11 mouse cellular contexts compared by ENCODE assay signal in genomic region chr4:119004178-119004577, GRCm38 (mm10). TPM values are rescaled to one million over a fixed set of nuclear protein-coding genes. Genes with fewer than 3 reads are reported as not detected.
DNase-seq lines count a peak whose midpoint lies in the region; ATAC-seq lines count a peak whose summit lies in the region.
"Had no signal": no experiment of that assay in that cellular context is flagged by ENCODE, and none has a peak within 500 bp of the region (broad histone marks: within the 10 kb centered on the region; RNA-seq: fewer than 3 reads in every experiment).

No protein-coding gene starts in this region.

- H3K27me3 ChIP-seq in liver, embryonic 12.5 days (replicated peaks), result peaks cover 33% of the 10 kb centered on the region
- H3K27me3 ChIP-seq: embryonic facial prominence, embryonic 13.5 days; heart, embryonic 15.5 days had no signal

- no peak overlapping the region for H3K9ac ChIP-seq in liver, embryonic 12.5 days
- H3K9ac ChIP-seq: embryonic facial prominence, embryonic 13.5 days; heart, embryonic 15.5 days; liver, embryonic 15.5 days had no signal

- H3K27ac ChIP-seq in liver, embryonic 12.5 days, result no peak overlapping the region
- H3K27ac ChIP-seq: embryonic facial prominence, embryonic 13.5 days had no signal

- peak; percentile 22 for DNase-seq in cerebellum, adult 9-10 months
- DNase-seq in liver, result peak; percentile 68
- peak; percentile 49 for DNase-seq in adrenal gland, postnatal 10 days
- peak; percentile 55 to 68 for DNase-seq in kidney, postnatal 36 days
- DNase-seq in gastrocnemius, adult 8-10 months (ENCODE audit: low spot score in 2 of 2), result no peak
- DNase-seq in urinary bladder, postnatal 10 days (ENCODE audit: low spot score), result no peak

- H3K4me2 ChIP-seq in liver, embryonic 12.5 days, result no peak overlapping the region
- H3K4me2 ChIP-seq: embryonic facial prominence, embryonic 13.5 days; heart, embryonic 15.5 days; liver, embryonic 15.5 days had no signal

- 60% methylated on average over 3 of the region's 3 CpGs for WGBS in liver, embryonic 12.5 days (ENCODE audit: insufficient replicate concordance)

- no peak for ATAC-seq in cerebellum, adult (ENCODE audit: insufficient number of reproducible peaks, low FRiP score, low TSS enrichment)
- ATAC-seq in liver, embryonic 12.5 days, result no peak

- no peak overlapping the region for H3K4me3 ChIP-seq in liver, embryonic 12.5 days
- H3K4me3 ChIP-seq: embryonic facial prominence, embryonic 13.5 days; heart, embryonic 15.5 days; liver, embryonic 15.5 days had no signal

- H3K4me1 ChIP-seq in liver, embryonic 12.5 days, result peaks cover 46% of the 10 kb centered on the region

- H3K36me3 ChIP-seq in liver, embryonic 12.5 days, result no peaks in the 10 kb centered on the region
- H3K36me3 ChIP-seq: embryonic facial prominence, embryonic 13.5 days; heart, embryonic 15.5 days; liver, embryonic 15.5 days had no signal

- no peaks in the 10 kb centered on the region for H3K9me3 ChIP-seq in liver, embryonic 12.5 days (replicated peaks)
- H3K9me3 ChIP-seq: embryonic facial prominence, embryonic 13.5 days; heart, embryonic 15.5 days; liver, embryonic 15.5 days had no signal

RNA-seq across cellular contexts. Expression of gene Lao1, which starts 42.8 kb away (rescaled TPM):
- not detected in 2 replicates for polyA plus RNA-seq in liver, embryonic 12.5 days (2016; fragmentation: Nextera tagmentation; extraction: Ambion mirVana)
- under 1 TPM in 1 of 2 experiments, not detected in 1; 0.30 TPM for total RNA-seq in adrenal gland, postnatal 10 days (2021)
- under 1 TPM; 0.17 to 0.24 (median 0.22) TPM for total RNA-seq in gastrocnemius, adult 8-10 months (2022)
- polyA plus RNA-seq: embryonic facial prominence, embryonic 13.5 days; heart, embryonic 15.5 days; liver, embryonic 15.5 days had no signal

Comparison
In these comparisons a context has a peak if more than half of its experiments do, and no peak if none do; other contexts are left out.
1. DNase-seq: peak in cerebellum, adult 9-10 months (single experiment), liver (single experiment), adrenal gland, postnatal 10 days (single experiment) and kidney, postnatal 36 days (2 of 2); none in gastrocnemius, adult 8-10 months (0 of 2) and urinary bladder, postnatal 10 days (single experiment).